Mouse (Mus musculus): ENCODE data around the gene Gss. TPM values are rescaled to one million over a fixed set of nuclear protein-coding genes. Genes with fewer than 3 reads are reported as not detected.
A peak's percentile ranks its signal among the peaks of the same experiment; 100 is the strongest.
"Not testable (repeated sequence)": the region's sequence is repeated elsewhere in the genome, so short reads cannot be mapped to it uniquely, and the experiment has no call there.

The Gss gene
- polyA plus RNA-seq, 1 experiment from 2014 or later, result 14.3 TPM

- H3K27me3 ChIP-seq (ENCODE audit: control insufficient read depth, insufficient read depth, low read length), result no peaks in the 10 kb centered on the region
- H3K9ac ChIP-seq, result no peak overlapping the region
- no peak overlapping the region for H3K4me2 ChIP-seq (replicated peaks)
- H3K36me3 ChIP-seq (replicated peaks; ENCODE audit: control insufficient read depth, insufficient read depth), result no peaks in the 10 kb centered on the region
- no peak overlapping the region for H3K27ac ChIP-seq
- WGBS, result 66% methylated on average over 6 of the region's 6 CpGs
- DNase-seq (ENCODE audit: low spot score) (no peak), ATAC-seq (ENCODE audit: low FRiP score) (no peak)
- no peaks in the 10 kb centered on the region for H3K9me3 ChIP-seq (ENCODE audit: control insufficient read depth, low read length)
- H3K4me1 ChIP-seq (replicated peaks; ENCODE audit: control insufficient read depth, insufficient read depth, low read length), result no peaks in the 10 kb centered on the region
- no peak overlapping the region for H3K4me3 ChIP-seq (replicated peaks; ENCODE audit: low read length)
Observed at GRCm38 (mm10) chr2:155540822-155541458, 51.7 kb downstream of the Gss start.

GRCm38 (mm10) chr2:155539696-155540095 lies 52.9 kb downstream of the Gss start:
- Histone ChIP-seq H3K36me3 (replicated peaks; ENCODE audit: control insufficient read depth, insufficient read depth) (no peaks in the 10 kb centered on the region), H3K9ac (no peak overlapping the region), H3K9me3 (ENCODE audit: control insufficient read depth, low read length) (no peaks in the 10 kb centered on the region), H3K4me1 (replicated peaks; ENCODE audit: control insufficient read depth, insufficient read depth, low read length) (no peaks in the 10 kb centered on the region), H3K27ac (no peak overlapping the region), H3K4me3 (replicated peaks; ENCODE audit: low read length) (no peak overlapping the region), H3K4me2 (replicated peaks) (no peak overlapping the region), H3K27me3 (ENCODE audit: control insufficient read depth, insufficient read depth, low read length) (no peaks in the 10 kb centered on the region)
- DNase-seq (ENCODE audit: low spot score) (no peak), ATAC-seq (ENCODE audit: low FRiP score) (no peak)

- not testable (repeated sequence) for ATAC-seq (ENCODE audit: low FRiP score); DNase-seq (ENCODE audit: low spot score)
- 79% methylated on average over 12 of the region's 19 CpGs for WGBS
Observed at GRCm38 (mm10) chr2:155538463-155539057, 54.0 kb downstream of the Gss start.

GRCm38 (mm10) chr2:155537761-155538462 lies 54.7 kb downstream of the Gss start:
- no peaks in the 10 kb centered on the region for H3K9me3 ChIP-seq (ENCODE audit: control insufficient read depth, low read length)
- WGBS, result 75% methylated on average over 5 of the region's 5 CpGs
- no peak overlapping the region for H3K27ac ChIP-seq
- H3K4me3 ChIP-seq (replicated peaks; ENCODE audit: low read length), result no peak overlapping the region
- DNase-seq (ENCODE audit: low spot score), result no peak
- no peak overlapping the region for H3K9ac ChIP-seq
- H3K4me1 ChIP-seq (replicated peaks; ENCODE audit: control insufficient read depth, insufficient read depth, low read length), result no peaks in the 10 kb centered on the region
- no peak for ATAC-seq (ENCODE audit: low FRiP score)
- no peaks in the 10 kb centered on the region for H3K27me3 ChIP-seq (ENCODE audit: control insufficient read depth, insufficient read depth, low read length)
- no peak overlapping the region for H3K4me2 ChIP-seq (replicated peaks)
- no peaks in the 10 kb centered on the region for H3K36me3 ChIP-seq (replicated peaks; ENCODE audit: control insufficient read depth, insufficient read depth)

More at GRCm38 (mm10) chr2:155538463-155539057, 54.0 kb downstream of the Gss start:
- H3K27me3 ChIP-seq (ENCODE audit: control insufficient read depth, insufficient read depth, low read length); H3K4me3 ChIP-seq (replicated peaks; ENCODE audit: low read length); H3K27ac ChIP-seq; H3K9ac ChIP-seq; H3K4me1 ChIP-seq (replicated peaks; ENCODE audit: control insufficient read depth, insufficient read depth, low read length); H3K9me3 ChIP-seq (ENCODE audit: control insufficient read depth, low read length); H3K4me2 ChIP-seq (replicated peaks); H3K36me3 ChIP-seq (replicated peaks; ENCODE audit: control insufficient read depth, insufficient read depth): not testable (repeated sequence)

GRCm38 (mm10) chr2:155536292-155536691 lies 56.3 kb downstream of the Gss start:
- H3K9me3 ChIP-seq (ENCODE audit: control insufficient read depth, low read length), result no peaks in the 10 kb centered on the region
- H3K27me3 ChIP-seq (ENCODE audit: control insufficient read depth, insufficient read depth, low read length), result no peaks in the 10 kb centered on the region
- ATAC-seq (ENCODE audit: low FRiP score), result no peak

GRCm38 (mm10) chr2:155527367-155527766 lies 65.2 kb downstream of the Gss start:
- DNase-seq (ENCODE audit: low spot score) (no peak), ATAC-seq (ENCODE audit: low FRiP score) (no peak)
- Histone ChIP-seq H3K4me3 (replicated peaks; ENCODE audit: low read length) (no peak overlapping the region), H3K4me1 (replicated peaks; ENCODE audit: control insufficient read depth, insufficient read depth, low read length) (no peaks in the 10 kb centered on the region), H3K9ac (no peak overlapping the region), H3K9me3 (ENCODE audit: control insufficient read depth, low read length) (no peaks in the 10 kb centered on the region), H3K27ac (no peak overlapping the region), H3K36me3 (replicated peaks; ENCODE audit: control insufficient read depth, insufficient read depth) (no peaks in the 10 kb centered on the region), H3K27me3 (ENCODE audit: control insufficient read depth, insufficient read depth, low read length) (no peaks in the 10 kb centered on the region), H3K4me2 (replicated peaks) (no peak overlapping the region)
- WGBS, result 83% methylated on average over 5 of the region's 5 CpGs

More at GRCm38 (mm10) chr2:155536292-155536691, 56.3 kb downstream of the Gss start:
- no peaks in the 10 kb centered on the region for H3K36me3 ChIP-seq (replicated peaks; ENCODE audit: control insufficient read depth, insufficient read depth)
- no peak for DNase-seq (ENCODE audit: low spot score)
- H3K4me1 ChIP-seq (replicated peaks; ENCODE audit: control insufficient read depth, insufficient read depth, low read length), result no peaks in the 10 kb centered on the region
- no peak overlapping the region for H3K9ac ChIP-seq
- no peak overlapping the region for H3K27ac ChIP-seq
- no peak overlapping the region for H3K4me3 ChIP-seq (replicated peaks; ENCODE audit: low read length)
- H3K4me2 ChIP-seq (replicated peaks), result no peak overlapping the region

GRCm38 (mm10) chr2:155524378-155524777 lies 68.2 kb downstream of the Gss start:
- WGBS, result 76% methylated on average over 1 of the region's 1 CpGs
- no peaks in the 10 kb centered on the region for H3K36me3 ChIP-seq (replicated peaks; ENCODE audit: control insufficient read depth, insufficient read depth)
- no peaks in the 10 kb centered on the region for H3K27me3 ChIP-seq (ENCODE audit: control insufficient read depth, insufficient read depth, low read length)
- H3K4me1 ChIP-seq (replicated peaks; ENCODE audit: control insufficient read depth, insufficient read depth, low read length), result no peaks in the 10 kb centered on the region
- H3K27ac ChIP-seq, result no peak overlapping the region
- H3K4me3 ChIP-seq (replicated peaks; ENCODE audit: low read length), result no peak overlapping the region
- no peak overlapping the region for H3K9ac ChIP-seq
- H3K4me2 ChIP-seq (replicated peaks), result no peak overlapping the region
- no peak for DNase-seq (ENCODE audit: low spot score)
- no peak for ATAC-seq (ENCODE audit: low FRiP score)
- H3K9me3 ChIP-seq (ENCODE audit: control insufficient read depth, low read length), result no peaks in the 10 kb centered on the region

GRCm38 (mm10) chr2:155523706-155524105 lies 68.9 kb downstream of the Gss start:
- WGBS, result 68% methylated on average over 5 of the region's 5 CpGs
- no peak overlapping the region for H3K4me3 ChIP-seq (replicated peaks; ENCODE audit: low read length)
- DNase-seq (ENCODE audit: low spot score), result no peak

GRCm38 (mm10) chr2:155518531-155519270 lies 73.9 kb downstream of the Gss start:
- ATAC-seq (ENCODE audit: low FRiP score), result no peak
- no peaks in the 10 kb centered on the region for H3K27me3 ChIP-seq (ENCODE audit: control insufficient read depth, insufficient read depth, low read length)
- no peaks in the 10 kb centered on the region for H3K9me3 ChIP-seq (ENCODE audit: control insufficient read depth, low read length)
- 0 out of 2 replicates have a peak overlapping the region, but pooled peaks have one; percentile 62 for H3K27ac ChIP-seq
- WGBS, result 28% methylated on average over 18 of the region's 18 CpGs
- H3K4me3 ChIP-seq (replicated peaks; ENCODE audit: low read length), result peak overlapping the region; percentile 58
- peak overlapping the region; percentile 54 for H3K9ac ChIP-seq
- peak overlapping the region; percentile 71 for H3K4me2 ChIP-seq (replicated peaks)
- peaks cover 21% of the 10 kb centered on the region for H3K4me1 ChIP-seq (replicated peaks; ENCODE audit: control insufficient read depth, insufficient read depth, low read length)
- no peak for DNase-seq (ENCODE audit: low spot score)
- H3K36me3 ChIP-seq (replicated peaks; ENCODE audit: control insufficient read depth, insufficient read depth), result no peaks in the 10 kb centered on the region

More at GRCm38 (mm10) chr2:155523706-155524105, 68.9 kb downstream of the Gss start:
- Histone ChIP-seq H3K27me3 (ENCODE audit: control insufficient read depth, insufficient read depth, low read length) (no peaks in the 10 kb centered on the region), H3K27ac (no peak overlapping the region), H3K4me1 (replicated peaks; ENCODE audit: control insufficient read depth, insufficient read depth, low read length) (peaks cover 4% of the 10 kb centered on the region), H3K4me2 (replicated peaks) (no peak overlapping the region), H3K9ac (no peak overlapping the region), H3K9me3 (ENCODE audit: control insufficient read depth, low read length) (no peaks in the 10 kb centered on the region), H3K36me3 (replicated peaks; ENCODE audit: control insufficient read depth, insufficient read depth) (no peaks in the 10 kb centered on the region)
- ATAC-seq (ENCODE audit: low FRiP score), result no peak

Data from hindbrain, embryonic 14.5 days (tissue).